In genomic region chr12:84276288-84276687, GRCm38 (mm10) we compare ENCODE assay signal across 20 mouse cellular contexts. TPM values are rescaled to one million over a fixed set of nuclear protein-coding genes. Genes with fewer than 3 reads are reported as not detected.
A peak's percentile ranks its signal among the peaks of the same experiment; 100 is the strongest.
DNase-seq lines count a peak whose midpoint lies in the region; ATAC-seq lines count a peak whose summit lies in the region.
"Had no signal": no experiment of that assay in that cellular context is flagged by ENCODE, and none has a peak within 500 bp of the region (broad histone marks: within the 10 kb centered on the region; RNA-seq: fewer than 3 reads in every experiment).

No protein-coding gene starts in this region.

- no peak for ATAC-seq in erythroid progenitor cell, adult 5-6 weeks (replicated peaks; ENCODE audit: low FRiP score, poor library complexity, severe bottlenecking)
- ATAC-seq: forebrain, embryonic 16.5 days; hindbrain, postnatal 0 days had no signal

- no peaks in the 10 kb centered on the region for H3K36me3 ChIP-seq in macrophage (ENCODE audit: inconsistent target)
- H3K36me3 ChIP-seq: embryonic facial prominence, embryonic 10.5 days; forebrain, embryonic 12.5 days; heart, embryonic 15.5 days; hindbrain, embryonic 13.5 days had no signal

- WGBS in macrophage (ENCODE audit: missing documents), result 43% methylated on average over 2 of the region's 2 CpGs

- peak overlapping the region; percentile 94 for H3K27ac ChIP-seq in macrophage
- H3K27ac ChIP-seq: embryonic facial prominence, embryonic 10.5 days; forebrain, embryonic 12.5 days; heart, adult 2 months; heart, embryonic 15.5 days; hindbrain, embryonic 13.5 days; hindbrain, postnatal 0 days had no signal

- DNase-seq in 3T3-L1 (ENCODE audit: low read depth, low spot score), result peak; percentile 6
- DNase-seq in R1 (ENCODE audit: low read depth, low spot score), result peak; percentile 27
- DNase-seq in cerebellum, adult 9-11 months, result no peak
- DNase-seq in urinary bladder, postnatal 25 days (ENCODE audit: low spot score), result no peak
- DNase-seq: adrenal gland, adult 8-10 months; adrenal gland, postnatal 36 days; cerebellum, adult 11-12 months; cerebellum, postnatal 10 days; gastrocnemius, postnatal 14 days; heart, adult 2 months; heart, postnatal 14 days had no signal

- H3K4me3 ChIP-seq in macrophage (ENCODE audit: inconsistent target), result no peak overlapping the region
- H3K4me3 ChIP-seq: embryonic facial prominence, embryonic 10.5 days; erythroblast, embryonic 14.5 days; forebrain, embryonic 12.5 days; heart, adult 2 months; heart, embryonic 15.5 days; hindbrain, embryonic 13.5 days had no signal

- H3K79me2 ChIP-seq in macrophage (ENCODE audit: inconsistent target), result no peaks in the 10 kb centered on the region

RNA-seq across cellular contexts. Expression of gene Ptgr2, which starts 8.7 kb away (rescaled TPM):
- 10 to 100 TPM in 19 of 26 experiments, 1 to 10 TPM in 7; 2.5 to 77.1 (median 26.1) TPM for total RNA-seq in macrophage (2018; cell fraction: chromatin; rRNA removed)
- total RNA-seq in macrophage (2018; cell fraction: cytosol; rRNA removed), result 10 to 100 TPM; 26.3 to 60.1 (median 42.6) TPM
- total RNA-seq in macrophage (2018; cell fraction: nucleus; rRNA removed), result 10 to 100 TPM in 24 of 26 experiments, 1 to 10 TPM in 2; 6.2 to 62.9 (median 24.0) TPM
- 38.2 to 43.3 TPM (median 40.5 TPM) in 3 replicates for polyA plus RNA-seq in macrophage (2018)
- 8.4 and 12.6 TPM in 2 replicates for total RNA-seq in erythroid progenitor cell, adult 5-6 weeks (2015; ENCODE audit: low replicate concordance)
- total RNA-seq in erythroid progenitor cell, adult 5-6 weeks (2017; ENCODE audit: low replicate concordance), result 29.3 and 32.6 TPM in 2 replicates

RNA-seq across cellular contexts. Expression of gene Zfp410, which starts 40.4 kb away (rescaled TPM):
- 100 to 1,000 TPM in 17 of 26 experiments, 10 to 100 TPM in 9; 48.1 to 165 (median 119) TPM for total RNA-seq in macrophage (2018; cell fraction: chromatin; rRNA removed)
- 10 to 100 TPM; 10.7 to 23.4 (median 17.4) TPM for total RNA-seq in macrophage (2018; cell fraction: cytosol; rRNA removed)
- total RNA-seq in macrophage (2018; cell fraction: nucleus; rRNA removed), result 100 to 1,000 TPM in 5 of 26 experiments, 10 to 100 TPM in 21; 29.4 to 122 (median 62.3) TPM
- polyA plus RNA-seq in macrophage (2018), result 13.2 to 17.7 TPM (median 17.0 TPM) in 3 replicates
- total RNA-seq in erythroid progenitor cell, adult 5-6 weeks (2015; ENCODE audit: low replicate concordance), result 54.1 and 72.5 TPM in 2 replicates
- 63.2 and 85.4 TPM in 2 replicates for total RNA-seq in erythroid progenitor cell, adult 5-6 weeks (2017; ENCODE audit: low replicate concordance)

RNA-seq across cellular contexts. Expression of gene Elmsan1, which starts 57.6 kb away (rescaled TPM):
- 100 to 1,000 TPM in 11 of 26 experiments, 10 to 100 TPM in 15; 35.5 to 286 (median 91.6) TPM for total RNA-seq in macrophage (2018; cell fraction: chromatin; rRNA removed)
- total RNA-seq in macrophage (2018; cell fraction: cytosol; rRNA removed), result 10 to 100 TPM; 12.1 to 56.7 (median 24.1) TPM
- 100 to 1,000 TPM in 4 of 26 experiments, 10 to 100 TPM in 22; 27.9 to 188 (median 59.0) TPM for total RNA-seq in macrophage (2018; cell fraction: nucleus; rRNA removed)
- 11.0 to 13.7 TPM (median 13.5 TPM) in 3 replicates for polyA plus RNA-seq in macrophage (2018)
- 20.9 and 23.5 TPM in 2 replicates for total RNA-seq in erythroid progenitor cell, adult 5-6 weeks (2015; ENCODE audit: low replicate concordance)
- 29.0 and 51.1 TPM in 2 replicates for total RNA-seq in erythroid progenitor cell, adult 5-6 weeks (2017; ENCODE audit: low replicate concordance)

Comparison
In these comparisons a context has a peak if more than half of its experiments do, and no peak if none do; other contexts are left out.
1. DNase-seq: peak in 3T3-L1 (single experiment) and R1 (single experiment); none in cerebellum, adult 9-11 months (single experiment) and urinary bladder, postnatal 25 days (single experiment).